Mouse (Mus musculus) liver, adult 2 months (tissue): ENCODE data around the gene Vamp4.

Experiments used
- CTCF ChIP-seq: fragments of 200-500 bp; IDR thresholded peaks from 2 replicates; pipeline ENCODE4 v1.5.1; 2011; ENCODE audit warnings: low read depth, low read length, control low read depth
- POLR2A ChIP-seq: fragments of 200-500 bp; IDR thresholded peaks from 2 replicates; pipeline ENCODE4 v1.6.1; 2011; ENCODE audit warnings: low read length, control low read depth; ENCODE audit not compliant: insufficient read depth; ENCODE audit errors: extremely low read depth

- TF ChIP-seq CTCF (no peak), POLR2A (no peak)
Observed at GRCm38 (mm10) chr1:162529651-162530050, 40.7 kb upstream of the Vamp4 start.
